Mouse (Mus musculus): ENCODE results near the gene Ap1s2.

Gene Ap1s2

GRCm38 (mm10) chrX:163908337-163909250 is at the start of gene Ap1s2:
Gene Ap1s2, plus strand, starts transcription at chrX:163909017.
- peak; percentile 93 for DNase-seq

GRCm38 (mm10) chrX:163867711-163868379 is 41.0 kb upstream of the Ap1s2 start:
- DNase-seq, result no peak

GRCm38 (mm10) chrX:163868659-163869278 is 40.0 kb upstream of the Ap1s2 start:
- DNase-seq, result no peak

- no peak for DNase-seq
Measured at GRCm38 (mm10) chrX:163875932-163876331, 32.9 kb upstream of the Ap1s2 start.

GRCm38 (mm10) chrX:163876636-163877035 is 32.2 kb upstream of the Ap1s2 start:
- DNase-seq, result no peak

- no peak for DNase-seq
Measured at GRCm38 (mm10) chrX:163879039-163879438, 29.8 kb upstream of the Ap1s2 start.

GRCm38 (mm10) chrX:163879461-163879860 is 29.4 kb upstream of the Ap1s2 start:
- DNase-seq, result no peak

GRCm38 (mm10) chrX:163885539-163885981 is 23.3 kb upstream of the Ap1s2 start:
- DNase-seq, result no peak

GRCm38 (mm10) chrX:163897354-163897753 is 11.5 kb upstream of the Ap1s2 start:
- no peak for DNase-seq

- no peak for DNase-seq
Measured at GRCm38 (mm10) chrX:163899431-163900020, 9.3 kb upstream of the Ap1s2 start.

- no peak for DNase-seq
Measured at GRCm38 (mm10) chrX:163906861-163907260, 2.0 kb upstream of the Ap1s2 start.

GRCm38 (mm10) chrX:163908003-163908336 is 847 bp upstream of the Ap1s2 start:
- DNase-seq, result no peak

GRCm38 (mm10) chrX:163909381-163909780 is 564 bp downstream of the Ap1s2 start:
- peak; percentile 33 for DNase-seq

- no peak for DNase-seq
Measured at GRCm38 (mm10) chrX:163912791-163913190, 4.0 kb downstream of the Ap1s2 start.

- no peak for DNase-seq
Measured at GRCm38 (mm10) chrX:163929550-163929949, 20.7 kb downstream of the Ap1s2 start.

GRCm38 (mm10) chrX:163934731-163935130 is 25.9 kb downstream of the Ap1s2 start:
- no peak for DNase-seq

- no peak for DNase-seq
Measured at GRCm38 (mm10) chrX:163938587-163938986, 29.8 kb downstream of the Ap1s2 start.

GRCm38 (mm10) chrX:163944381-163944780 is 35.6 kb downstream of the Ap1s2 start:
- DNase-seq, result no peak

- no peak for DNase-seq
Measured at GRCm38 (mm10) chrX:163951618-163952017, 42.8 kb downstream of the Ap1s2 start.

GRCm38 (mm10) chrX:163957381-163957780 is 48.6 kb downstream of the Ap1s2 start:
- DNase-seq, result no peak

- DNase-seq, result peak; percentile 61
Measured at GRCm38 (mm10) chrX:163957803-163958466, 49.1 kb downstream of the Ap1s2 start.

- peak; percentile 82 for DNase-seq
Measured at GRCm38 (mm10) chrX:163958467-163958875, 49.7 kb downstream of the Ap1s2 start, which contains the start of gene Zrsr2. Gene Zrsr2, minus strand, starts transcription at chrX:163958661.

GRCm38 (mm10) chrX:163981092-163981491 is 72.3 kb downstream of the Ap1s2 start:
- DNase-seq, result no peak
